Mouse (Mus musculus) lung, adult 2 months (tissue): ENCODE measurements around the gene Asb5. TPM values are rescaled to one million over a fixed set of nuclear protein-coding genes. Genes with fewer than 3 reads are reported as not detected.

ENCODE experiments used
- DNase-seq: peaks from one replicate; pipeline ENCODE4 v3.0.0; 2022
- H3K4me1 ChIP-seq: fragments of 200-500 bp; 2 replicates; pipeline ENCODE4 v1.6.1; 2011; ENCODE audit warnings: low read length; ENCODE audit not compliant: control insufficient read depth, insufficient read depth
- H3K4me3 ChIP-seq: fragments of 200-500 bp; replicated peaks from 2 replicates; pipeline ENCODE3; 2011; ENCODE audit warnings: low read depth, mild to moderate bottlenecking, control low read depth, low read length; ENCODE audit errors: extremely low read depth
- CTCF ChIP-seq: fragments of 200-500 bp; IDR thresholded peaks from 2 replicates; pipeline ENCODE4 v1.5.1; 2011; ENCODE audit warnings: mild to moderate bottlenecking, low read length, control low read depth; ENCODE audit not compliant: insufficient read depth
- POLR2A ChIP-seq: fragments of 200-500 bp; IDR thresholded peaks from 2 replicates; pipeline ENCODE4 v1.6.1; 2011; ENCODE audit warnings: low read depth, mild to moderate bottlenecking, control low read depth, low read length, borderline replicate concordance; ENCODE audit errors: extremely low read depth
- WGBS: fragments of 180-500 bp; shearing (Covaris S2); methylation state at CpG from one replicate; pipeline ENCODE4 v1.1.7; 2018; 5-methylcytosine and 5-hydroxymethylcytosine counted together
- polyA plus RNA-seq: library from polyadenylated mRNA; depleted of rRNA; stranded (reverse); fragments of >200 nt; gene quantifications from 2 replicates; pipeline ENCODE4 v1.2.3, GENCODE M21; 2012

Gene Asb5
- polyA plus RNA-seq, 1 experiment: 7.8 TPM

DNA sequence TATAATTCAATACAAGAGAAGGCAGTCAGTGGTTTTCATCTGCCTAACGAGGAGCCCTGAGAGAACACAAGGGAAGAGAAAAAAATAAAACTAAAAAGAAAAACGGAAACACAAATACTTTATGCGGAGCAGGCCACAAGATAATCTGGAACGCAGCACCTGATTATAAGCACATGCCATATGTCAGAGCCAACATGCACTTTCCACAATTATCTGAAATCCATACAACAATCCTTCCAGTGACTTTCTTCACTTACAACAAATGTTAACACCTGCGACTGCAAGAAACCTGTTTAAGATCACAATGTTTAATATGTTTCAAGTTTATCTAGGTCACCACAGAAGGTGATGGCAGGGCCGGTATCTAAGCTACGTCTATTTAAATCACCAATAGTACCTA is 809 bp upstream of the Asb5 start:
- peak overlapping the region; percentile 1 for H3K4me3 ChIP-seq
- no peak for DNase-seq
- H3K4me1 ChIP-seq: no peaks in the 10 kb centered on the region; the same call in 1 of the 2 replicates
- TF ChIP-seq POLR2A (no peak), CTCF (no peak)
- 25% methylated on average over 7 of the region's 7 CpGs for WGBS

DNA sequence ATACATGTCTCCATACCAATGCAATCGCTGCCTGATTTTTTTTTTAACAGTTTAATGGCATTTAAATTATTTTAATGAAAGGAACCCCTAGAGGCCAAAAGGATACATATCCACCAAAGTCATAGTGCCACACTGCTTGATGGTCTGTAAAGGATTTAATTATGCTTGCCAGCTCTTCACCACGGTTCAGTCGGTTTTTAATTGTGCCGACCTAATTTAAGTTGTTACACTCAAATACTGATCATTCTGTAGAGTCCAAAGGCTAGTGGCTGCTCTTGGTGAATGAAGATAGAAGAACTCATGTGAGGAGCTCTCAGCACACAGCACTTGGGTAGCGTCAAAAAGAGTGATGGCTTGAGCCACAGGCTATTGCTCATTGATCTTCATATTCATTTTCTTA is 5.8 kb downstream of the Asb5 start:
- Histone ChIP-seq H3K4me3 (no peak overlapping the region), H3K4me1 (no peaks in the 10 kb centered on the region; the same call in 1 of the 2 replicates)
- WGBS: 90% methylated on average over 5 of the region's 5 CpGs
- DNase-seq: no peak
- TF ChIP-seq POLR2A: no peak
- no peak for TF ChIP-seq CTCF

GRCm38 (mm10) chr8:54537285-54537684 is 7.9 kb downstream of the Asb5 start:
- TF ChIP-seq POLR2A: no peak
- TF ChIP-seq CTCF: 0 out of 2 replicates have a peak, but pooled peaks have one; percentile 17
- Histone ChIP-seq H3K4me1 (no peaks in the 10 kb centered on the region), H3K4me3 (no peak overlapping the region)
- 91% methylated on average over 3 of the region's 3 CpGs for WGBS
- DNase-seq: no peak

DNA sequence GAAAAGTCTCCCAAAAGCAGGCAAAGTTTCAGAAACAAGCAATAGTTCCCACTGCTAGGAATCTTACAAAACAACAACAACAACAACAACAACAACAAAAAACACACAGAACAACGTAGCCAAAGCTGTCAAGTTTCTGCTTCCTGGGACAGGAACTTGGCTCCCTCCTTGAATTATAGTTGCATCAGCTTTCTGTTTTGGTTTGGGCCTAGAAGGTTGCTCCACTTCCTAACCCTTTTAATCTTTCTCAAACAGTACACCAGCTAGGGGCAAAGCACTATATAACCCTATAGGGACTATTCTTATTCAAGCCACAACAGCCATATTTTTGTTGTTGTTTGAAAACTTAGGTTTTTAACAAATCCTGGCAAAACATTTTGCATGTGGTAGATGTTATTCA is 12.0 kb downstream of the Asb5 start:
- Histone ChIP-seq H3K4me3 (no peak overlapping the region), H3K4me1 (no peaks in the 10 kb centered on the region)
- WGBS: 43% methylated on average over 1 of the region's 1 CpGs
- no peak for DNase-seq
- no peak for TF ChIP-seq POLR2A
- TF ChIP-seq CTCF: no peak

DNA sequence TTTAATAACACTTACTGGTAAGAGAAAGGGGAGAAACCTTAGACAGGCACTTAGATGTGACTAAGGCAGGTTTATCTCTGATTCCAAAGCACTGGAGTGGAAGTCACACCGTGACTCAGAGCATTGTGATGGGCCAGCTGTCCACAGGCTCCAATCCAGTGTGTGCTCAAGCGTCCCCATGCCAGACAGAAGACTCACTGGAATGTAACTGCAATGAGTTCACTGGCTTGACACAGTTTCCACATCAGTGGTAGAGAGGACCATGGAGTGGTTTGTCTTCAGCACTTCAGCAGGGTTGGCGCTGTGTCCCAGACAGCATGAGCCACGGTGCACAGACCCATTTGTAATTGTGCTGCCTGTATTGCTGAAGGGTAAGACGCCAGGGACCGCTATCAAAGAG is 19.0 kb downstream of the Asb5 start:
- H3K4me1 ChIP-seq: no peaks in the 10 kb centered on the region
- WGBS: 74% methylated on average over 6 of the region's 6 CpGs
- no peak overlapping the region for H3K4me3 ChIP-seq
- no peak for DNase-seq
- TF ChIP-seq CTCF: no peak

DNA sequence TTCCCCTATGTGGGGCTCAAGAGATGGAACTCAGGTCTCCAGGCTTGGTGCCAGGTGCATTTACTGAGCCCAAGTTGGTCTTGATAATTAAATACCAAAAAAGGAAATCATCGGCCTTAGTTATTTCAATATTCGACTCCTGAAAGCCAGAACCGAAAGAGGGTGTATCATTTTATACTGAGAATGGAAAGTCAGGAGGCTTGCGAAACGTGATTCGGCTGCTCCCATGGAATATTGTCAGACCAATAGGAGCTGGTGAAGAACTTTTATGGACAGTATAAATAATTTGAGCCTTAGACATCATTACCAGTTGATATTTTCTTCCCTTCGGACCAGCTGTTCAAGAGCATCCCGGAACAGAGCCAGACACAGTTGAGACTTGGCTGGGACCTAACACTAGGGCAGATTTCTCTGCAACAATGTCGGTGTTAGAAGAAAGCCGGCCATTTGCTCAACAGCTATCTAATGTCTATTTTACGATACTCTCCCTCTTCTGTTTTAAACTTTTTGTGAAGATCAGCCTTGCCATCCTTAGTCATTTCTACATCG is 20.7 kb downstream of the Asb5 start:
- no peak for TF ChIP-seq POLR2A
- TF ChIP-seq CTCF: no peak
- 89% methylated on average over 12 of the region's 12 CpGs for WGBS
- H3K4me1 ChIP-seq: no peaks in the 10 kb centered on the region
- no peak overlapping the region for H3K4me3 ChIP-seq
- no peak for DNase-seq

- WGBS: 70% methylated on average over 2 of the region's 2 CpGs
- no peak for TF ChIP-seq POLR2A
- TF ChIP-seq CTCF: no peak
- no peaks in the 10 kb centered on the region for H3K4me1 ChIP-seq
- DNase-seq: no peak
- H3K4me3 ChIP-seq: no peak overlapping the region
Measured at GRCm38 (mm10) chr8:54554921-54555320, 25.5 kb downstream of the Asb5 start.

DNA sequence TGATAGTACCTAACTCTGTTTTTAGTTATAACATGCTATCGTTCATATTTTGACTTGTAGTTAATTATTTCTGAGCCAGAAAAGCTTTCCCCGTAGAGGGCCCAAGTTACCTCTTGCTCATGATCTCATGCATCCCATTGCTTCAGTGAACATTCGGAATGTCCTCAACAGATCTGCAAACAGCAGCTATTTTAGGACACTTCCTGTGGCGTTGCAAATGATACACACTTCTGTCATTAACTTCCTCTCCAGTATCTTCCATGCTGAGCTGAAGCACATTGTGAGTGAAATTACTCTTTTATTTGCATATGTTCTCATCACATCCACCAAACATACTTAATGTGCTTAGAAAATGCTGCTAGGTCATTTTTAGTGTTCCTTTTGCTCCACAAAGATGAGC is 32.8 kb downstream of the Asb5 start:
- 29% methylated on average over 4 of the region's 4 CpGs for WGBS
- TF ChIP-seq CTCF (no peak), POLR2A (no peak)
- no peak for DNase-seq

DNA sequence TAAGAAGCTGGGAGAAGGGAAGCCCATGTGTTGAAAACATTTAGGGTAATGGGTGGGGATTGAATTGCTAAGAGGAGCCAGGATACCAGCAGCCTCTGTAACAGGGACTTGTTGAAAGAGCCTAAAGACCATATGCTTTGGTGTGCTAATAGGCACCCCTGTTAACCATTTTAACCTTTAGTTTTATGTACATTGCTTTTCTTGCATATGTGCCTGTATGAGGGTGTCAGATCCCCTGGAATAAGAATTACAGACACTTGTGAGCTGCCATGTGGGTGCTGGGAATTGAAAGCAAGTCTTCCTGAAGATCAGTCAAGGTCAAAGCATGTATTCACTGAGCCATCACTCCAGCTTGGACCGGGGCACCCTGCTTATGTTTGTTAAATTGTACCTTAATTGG is 35.8 kb downstream of the Asb5 start:
- no peak for TF ChIP-seq CTCF
- TF ChIP-seq POLR2A: no peak
- H3K4me3 ChIP-seq: no peak overlapping the region
- WGBS: 74% methylated on average over 1 of the region's 1 CpGs

More for the DNA sequence above, 32.8 kb downstream of the Asb5 start:
- Histone ChIP-seq H3K4me1 (no peaks in the 10 kb centered on the region), H3K4me3 (no peak overlapping the region)

DNA sequence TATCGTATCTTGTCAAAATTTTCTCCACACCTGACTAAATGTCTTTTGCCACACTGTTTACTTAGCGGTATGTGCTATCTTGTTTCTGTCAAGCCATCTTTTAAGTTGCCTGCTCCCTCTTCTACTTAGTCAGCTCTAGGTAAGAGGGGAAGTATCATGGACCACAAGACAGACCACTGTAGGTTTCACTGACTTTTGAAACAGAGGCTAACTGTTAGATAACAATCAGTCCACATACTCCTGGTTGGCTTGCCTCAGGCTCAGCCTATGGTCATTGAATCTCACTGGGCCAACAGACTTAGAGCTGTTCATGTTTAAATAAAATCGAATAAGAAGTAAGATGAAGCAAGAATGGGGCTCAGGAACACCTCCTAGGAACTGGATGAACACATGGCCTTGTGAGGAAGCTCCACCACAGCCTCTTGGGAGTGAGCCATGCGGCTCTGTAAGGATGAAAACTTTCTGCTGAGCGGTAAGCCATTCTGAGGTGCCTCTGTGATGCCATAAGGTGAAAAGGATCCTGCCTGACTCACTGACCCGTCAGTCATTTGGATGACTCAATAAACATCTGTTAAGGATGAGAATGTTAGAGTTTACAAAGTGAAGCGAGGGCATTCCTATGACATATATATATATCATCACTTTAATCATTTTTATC is 36.4 kb downstream of the Asb5 start:
- 84% methylated on average over 7 of the region's 7 CpGs for WGBS
- TF ChIP-seq CTCF: no peak
- TF ChIP-seq POLR2A: no peak
- Histone ChIP-seq H3K4me3 (no peak overlapping the region), H3K4me1 (no peaks in the 10 kb centered on the region)
- no peak for DNase-seq

More for the DNA sequence above, 35.8 kb downstream of the Asb5 start:
- no peak for DNase-seq
- H3K4me1 ChIP-seq: no peaks in the 10 kb centered on the region

GRCm38 (mm10) chr8:54567168-54567567 is 37.8 kb downstream of the Asb5 start:
- no peak for DNase-seq
- no peaks in the 10 kb centered on the region for H3K4me1 ChIP-seq
- H3K4me3 ChIP-seq: no peak overlapping the region
- TF ChIP-seq CTCF: no peak
- TF ChIP-seq POLR2A: no peak
- 33% methylated on average over 2 of the region's 2 CpGs for WGBS
